13 mouse cellular contexts compared by ENCODE assay signal in the genomic region with DNA sequence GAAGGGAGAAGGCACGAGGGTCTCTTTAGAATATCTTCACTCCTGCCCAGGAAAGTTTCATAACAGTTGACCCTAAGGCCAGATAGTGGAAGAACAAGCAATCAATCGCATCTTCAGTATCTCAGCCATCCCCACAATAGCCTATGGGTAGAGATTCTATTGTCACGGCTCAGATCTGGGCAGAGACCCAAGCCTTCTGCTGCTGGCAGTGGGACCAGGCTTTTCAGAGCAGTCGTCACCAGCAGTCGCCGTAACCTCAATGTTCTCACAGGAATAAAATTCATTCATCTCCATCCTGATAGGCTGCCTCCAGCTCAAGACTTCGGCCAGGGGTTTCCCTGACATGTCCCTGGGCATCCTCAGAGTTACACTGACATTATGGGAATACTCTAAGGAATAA.
A peak's percentile ranks its signal among the peaks of the same experiment; 100 is the strongest.
DNase-seq lines count a peak whose midpoint lies in the region; ATAC-seq and TF ChIP-seq lines count a peak whose summit lies in the region.
"Had no signal": no experiment of that assay in that cellular context is flagged by ENCODE, and none has a peak within 500 bp of the region (broad histone marks: within the 10 kb centered on the region; RNA-seq: fewer than 3 reads in every experiment).

No protein-coding gene starts in this region.

- no peak overlapping the region for H3K27ac ChIP-seq in forebrain, postnatal 0 days (ENCODE audit: low read depth, low read length)
- H3K27ac ChIP-seq in forebrain, embryonic 10.5 days: no peak overlapping the region
- H3K27ac ChIP-seq in heart, embryonic 12.5 days (ENCODE audit: poor library complexity, severe bottlenecking): no peak overlapping the region
- H3K27ac ChIP-seq: embryonic facial prominence, embryonic 15.5 days; heart, embryonic 13.5 days; limb, embryonic 12.5 days had no signal

- H3K9ac ChIP-seq in forebrain, postnatal 0 days: no peak overlapping the region
- no peak overlapping the region for H3K9ac ChIP-seq in heart, embryonic 12.5 days
- H3K9ac ChIP-seq: embryonic facial prominence, embryonic 15.5 days; heart, embryonic 13.5 days; limb, embryonic 12.5 days had no signal

- H3K4me1 ChIP-seq in forebrain, postnatal 0 days (ENCODE audit: insufficient read depth): no peaks in the 10 kb centered on the region
- H3K4me1 ChIP-seq in forebrain, embryonic 10.5 days: no peaks in the 10 kb centered on the region
- no peaks in the 10 kb centered on the region for H3K4me1 ChIP-seq in heart, embryonic 12.5 days (replicated peaks)
- H3K4me1 ChIP-seq: embryonic facial prominence, embryonic 15.5 days; heart, embryonic 13.5 days; limb, embryonic 12.5 days had no signal

- H3K4me2 ChIP-seq in forebrain, postnatal 0 days (ENCODE audit: low read depth): no peak overlapping the region
- H3K4me2 ChIP-seq in heart, embryonic 12.5 days: no peak overlapping the region
- H3K4me2 ChIP-seq: embryonic facial prominence, embryonic 15.5 days; heart, embryonic 13.5 days; limb, embryonic 12.5 days had no signal

- H3K36me3 ChIP-seq in forebrain, postnatal 0 days (ENCODE audit: insufficient read depth): no peaks in the 10 kb centered on the region
- H3K36me3 ChIP-seq in forebrain, embryonic 10.5 days (replicated peaks): no peaks in the 10 kb centered on the region
- H3K36me3 ChIP-seq in heart, embryonic 12.5 days: no peaks in the 10 kb centered on the region
- H3K36me3 ChIP-seq: embryonic facial prominence, embryonic 15.5 days; heart, embryonic 13.5 days; limb, embryonic 12.5 days had no signal

- no peaks in the 10 kb centered on the region for H3K9me3 ChIP-seq in forebrain, postnatal 0 days (ENCODE audit: low read length)
- peaks cover 10% of the 10 kb centered on the region; the same call in 1 of the 2 replicates for H3K9me3 ChIP-seq in forebrain, embryonic 10.5 days
- peaks cover 15% of the 10 kb centered on the region for H3K9me3 ChIP-seq in heart, embryonic 12.5 days (replicated peaks)
- H3K9me3 ChIP-seq: embryonic facial prominence, embryonic 15.5 days had no signal

- TF ChIP-seq CTCF in forebrain, postnatal 0 days (IDR thresholded peaks at IDR 0.05; ENCODE audit: low read depth): no peak

- WGBS in forebrain, postnatal 0 days: 48% methylated on average over 7 of the region's 7 CpGs
- 88% methylated on average over 7 of the region's 7 CpGs for WGBS in forebrain, embryonic 10.5 days
- 83% methylated on average over 7 of the region's 7 CpGs for WGBS in heart, embryonic 12.5 days

- DNase-seq in forebrain, postnatal 0 days: peak; percentile 71
- DNase-seq in forebrain, embryonic 10.5 days (ENCODE audit: extremely low spot score, low spot score): no peak
- peak; percentile 95 for DNase-seq in cerebellum, adult 9-10 months
- peak; percentile 79 for DNase-seq in layer of hippocampus, adult 9-11 months
- DNase-seq in right cerebral cortex, postnatal 10 days (ENCODE audit: low spot score in 2 of 2): peak; percentile 77 to 83
- no peak for DNase-seq in thymus, postnatal 4 days
- no peak for DNase-seq in T-cell, adult 2 months (ENCODE audit: low spot score)
- DNase-seq: lung, postnatal 4 days had no signal

- H3K27me3 ChIP-seq in forebrain, postnatal 0 days (ENCODE audit: insufficient read depth, low read length): no peaks in the 10 kb centered on the region
- H3K27me3 ChIP-seq in forebrain, embryonic 10.5 days (ENCODE audit: poor library complexity, severe bottlenecking): no peaks in the 10 kb centered on the region
- H3K27me3 ChIP-seq in heart, embryonic 12.5 days (replicated peaks): no peaks in the 10 kb centered on the region
- H3K27me3 ChIP-seq: embryonic facial prominence, embryonic 15.5 days; heart, embryonic 13.5 days; limb, embryonic 12.5 days; Patski had no signal

- peak; percentile 77 for ATAC-seq in forebrain, postnatal 0 days
- ATAC-seq in heart, embryonic 12.5 days (ENCODE audit: insufficient number of reproducible peaks, low FRiP score): no peak
- ATAC-seq: Patski had no signal

- no peak overlapping the region for H3K4me3 ChIP-seq in forebrain, postnatal 0 days (ENCODE audit: low read depth, low read length)
- H3K4me3 ChIP-seq in forebrain, embryonic 10.5 days: no peak overlapping the region
- H3K4me3 ChIP-seq in heart, embryonic 12.5 days: no peak overlapping the region
- H3K4me3 ChIP-seq: embryonic facial prominence, embryonic 15.5 days; heart, embryonic 13.5 days; limb, embryonic 12.5 days had no signal

Comparison
In these comparisons a context has a peak if more than half of its experiments do, and no peak if none do; other contexts are left out.
1. DNase-seq: peak in forebrain, postnatal 0 days (single experiment), cerebellum, adult 9-10 months (single experiment), layer of hippocampus, adult 9-11 months (single experiment) and right cerebral cortex, postnatal 10 days (2 of 2); none in forebrain, embryonic 10.5 days (single experiment), thymus, postnatal 4 days (single experiment) and T-cell, adult 2 months (single experiment).